Mouse (Mus musculus): ENCODE data around the gene Lrrc28. TPM values are rescaled to one million over a fixed set of nuclear protein-coding genes. Genes with fewer than 3 reads are reported as not detected.
"Not testable (repeated sequence)": the region's sequence is repeated elsewhere in the genome, so short reads cannot be mapped to it uniquely, and the experiment has no call there.

Gene Lrrc28
- total RNA-seq, 2 experiments from 2014 or later, result 38.4 to 43.5 TPM

- no peak for DNase-seq (ENCODE audit: extremely low spot score in 1 of 2, low spot score in 2 of 2)
- intact Hi-C loops (cut with DNase I), result no loop called here
Observed at GRCm38 (mm10) chr7:67558230-67558629, 86.8 kb downstream of the Lrrc28 start.

DNA sequence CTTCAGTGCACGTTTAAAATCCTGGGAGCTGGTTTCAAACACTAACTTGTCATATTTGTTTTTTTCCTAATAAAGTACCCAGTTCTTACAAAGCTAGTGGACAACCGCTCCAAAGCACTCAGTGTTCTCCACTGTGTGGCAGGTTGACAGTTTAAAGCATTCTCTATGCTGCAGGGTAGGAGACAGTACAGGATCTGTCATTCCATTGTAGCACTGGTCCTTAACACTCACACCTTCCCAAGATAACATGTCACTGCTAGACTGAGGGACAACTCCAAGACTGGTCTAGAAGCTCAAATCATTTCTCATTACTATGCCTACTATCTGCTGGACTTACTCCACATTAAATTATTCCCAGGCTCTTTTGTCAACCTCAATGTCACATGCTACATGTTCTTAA is 90.2 kb downstream of the Lrrc28 start:
- intact Hi-C loops (cut with DNase I), result no loop called here
- DNase-seq (ENCODE audit: extremely low spot score in 1 of 2, low spot score in 2 of 2), result no peak

DNA sequence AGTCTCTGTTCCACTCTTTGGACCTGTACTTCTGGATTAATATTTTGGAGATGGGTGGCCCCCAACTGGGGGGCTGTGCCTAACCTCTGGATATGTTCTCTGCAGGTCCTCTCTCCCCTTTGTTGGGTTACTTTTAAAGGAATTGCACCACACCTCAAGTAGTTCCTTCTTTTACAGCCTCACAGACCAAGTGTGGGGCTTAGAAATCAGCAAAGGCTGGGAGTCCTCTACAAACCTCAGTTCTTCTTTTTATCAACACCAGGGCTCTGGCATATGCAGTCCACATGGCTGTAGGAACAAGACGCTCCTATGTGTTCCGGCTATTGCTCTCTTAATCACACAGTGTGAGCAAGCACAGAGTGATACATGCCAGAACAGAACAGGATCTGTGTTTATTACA is 93.8 kb downstream of the Lrrc28 start:
- intact Hi-C loops (cut with DNase I), result no loop called here
- no peak for DNase-seq (ENCODE audit: extremely low spot score in 1 of 2, low spot score in 2 of 2)

DNA sequence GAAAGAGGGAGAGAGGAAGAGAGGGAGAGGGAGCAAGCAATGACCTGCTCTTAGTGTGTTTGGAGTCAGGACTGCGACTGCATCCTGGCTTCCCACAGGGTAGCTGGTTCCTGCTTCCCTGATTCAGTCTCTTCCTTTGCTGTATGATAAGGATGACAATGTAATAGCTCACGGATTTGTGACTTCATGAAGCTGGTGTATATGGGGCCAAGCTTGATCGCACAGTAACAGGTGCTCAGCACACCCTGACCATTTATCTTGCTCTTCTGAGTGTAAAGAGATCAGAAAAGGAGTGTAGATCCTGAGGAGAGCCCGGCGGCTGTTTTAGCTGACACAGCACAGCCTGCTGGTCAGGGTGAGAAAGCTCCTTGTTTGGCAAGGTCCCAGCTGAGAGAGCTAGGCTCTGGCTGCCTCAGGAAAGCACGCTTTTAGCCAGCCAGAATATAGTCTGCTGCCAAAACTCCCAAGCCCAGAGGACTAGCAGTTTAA is 96.0 kb downstream of the Lrrc28 start:
- DNase-seq (ENCODE audit: extremely low spot score in 1 of 2, low spot score in 2 of 2), result peak; percentile 89 to 90
- intact Hi-C loops (cut with DNase I), result loop anchor here (10.0 kb wide), 1 partner anchor 304 kb away; no protein-coding TSS in a partner anchor

GRCm38 (mm10) chr7:67548599-67549041 is 96.4 kb downstream of the Lrrc28 start:
- no peak for DNase-seq (ENCODE audit: extremely low spot score in 1 of 2, low spot score in 2 of 2)
- intact Hi-C loops (cut with DNase I), result loop anchor here (10.0 kb wide), 1 partner anchor 304 kb away; no protein-coding TSS in a partner anchor

- no peak for DNase-seq (ENCODE audit: extremely low spot score in 1 of 2, low spot score in 2 of 2)
- intact Hi-C loops (cut with DNase I), result loop anchor here (10.0 kb wide), 1 partner anchor 301 kb away; no protein-coding TSS in a partner anchor
Observed at GRCm38 (mm10) chr7:67546282-67546681, 98.8 kb downstream of the Lrrc28 start.

DNA sequence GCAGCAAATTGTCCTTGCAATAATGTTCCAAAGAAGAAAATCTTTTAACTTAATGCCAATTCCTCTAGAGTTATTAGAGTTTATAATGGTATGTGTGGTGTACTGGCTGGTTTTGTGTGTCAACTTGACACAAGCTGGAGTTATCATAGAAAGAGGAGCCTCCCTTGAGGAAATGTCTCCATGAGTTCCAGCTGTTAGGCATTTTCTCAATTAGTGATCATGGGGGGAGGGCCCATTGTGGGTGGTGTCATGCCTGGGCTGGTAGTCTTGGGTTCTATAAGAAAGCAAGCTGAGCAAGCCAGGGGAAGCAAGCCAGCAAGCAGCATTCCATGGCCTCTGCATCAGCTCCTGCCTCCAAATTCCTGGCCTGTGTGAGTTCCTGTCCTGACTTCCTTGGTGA is 100.5 kb downstream of the Lrrc28 start:
- intact Hi-C loops (cut with DNase I), result loop anchor here (10.0 kb wide), 1 partner anchor 300 kb away; no protein-coding TSS in a partner anchor
- DNase-seq (ENCODE audit: extremely low spot score in 1 of 2, low spot score in 2 of 2), result no peak

GRCm38 (mm10) chr7:67543641-67544040 is 101.4 kb downstream of the Lrrc28 start:
- intact Hi-C loops (cut with DNase I), result loop anchor here (10.0 kb wide), 1 partner anchor 299 kb away; no protein-coding TSS in a partner anchor
- DNase-seq (ENCODE audit: extremely low spot score in 1 of 2, low spot score in 2 of 2), result no peak

GRCm38 (mm10) chr7:67536588-67537372 is 108.3 kb downstream of the Lrrc28 start:
- no peak for DNase-seq (ENCODE audit: extremely low spot score in 1 of 2, low spot score in 2 of 2)
- intact Hi-C loops (cut with DNase I), result no loop called here

DNA sequence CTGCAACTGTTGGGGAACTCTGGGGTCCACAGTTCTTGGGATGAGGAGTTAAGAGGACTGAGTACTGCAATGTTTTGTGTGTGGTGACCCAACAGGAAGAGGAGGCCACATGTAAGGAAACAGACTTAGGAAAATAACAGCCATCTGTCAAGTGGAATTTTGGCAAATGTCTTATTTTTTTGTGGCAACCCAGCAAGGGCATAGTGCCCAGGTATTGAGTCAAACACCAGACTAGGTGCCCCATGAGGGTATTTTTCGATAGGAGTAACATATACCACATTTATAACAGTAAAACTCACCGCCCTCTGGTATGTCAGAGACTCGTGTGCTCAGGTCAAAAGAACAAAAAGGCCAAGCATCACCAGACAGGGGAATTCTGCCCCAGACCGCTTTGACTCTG is 109.1 kb downstream of the Lrrc28 start:
- DNase-seq (ENCODE audit: extremely low spot score in 1 of 2, low spot score in 2 of 2), result no peak
- intact Hi-C loops (cut with DNase I), result no loop called here

GRCm38 (mm10) chr7:67530981-67531380 is 114.1 kb downstream of the Lrrc28 start:
- intact Hi-C loops (cut with DNase I), result no loop called here
- DNase-seq (ENCODE audit: extremely low spot score in 1 of 2, low spot score in 2 of 2), result no peak

- no peak for DNase-seq (ENCODE audit: extremely low spot score in 1 of 2, low spot score in 2 of 2)
- intact Hi-C loops (cut with DNase I), result no loop called here
Observed at GRCm38 (mm10) chr7:67529381-67529780, 115.7 kb downstream of the Lrrc28 start.

GRCm38 (mm10) chr7:67528821-67529221 is 116.2 kb downstream of the Lrrc28 start:
- no peak for DNase-seq (ENCODE audit: extremely low spot score in 1 of 2, low spot score in 2 of 2)
- intact Hi-C loops (cut with DNase I), result no loop called here

- peak; percentile 72 to 75 for DNase-seq (ENCODE audit: extremely low spot score in 1 of 2, low spot score in 2 of 2)
- intact Hi-C loops (cut with DNase I), result no loop called here
Observed at GRCm38 (mm10) chr7:67528063-67528811, 116.8 kb downstream of the Lrrc28 start.

- no peak for DNase-seq (ENCODE audit: extremely low spot score in 1 of 2, low spot score in 2 of 2)
- intact Hi-C loops (cut with DNase I), result no loop called here
Observed at GRCm38 (mm10) chr7:67525886-67526580, 119.0 kb downstream of the Lrrc28 start.

GRCm38 (mm10) chr7:67524069-67524468 is 121.0 kb downstream of the Lrrc28 start:
- intact Hi-C loops (cut with DNase I), result loop anchor here (5.0 kb wide), 1 partner anchor 152 kb away; the partner anchor contains the start of gene Mef2a
- DNase-seq (ENCODE audit: extremely low spot score in 1 of 2, low spot score in 2 of 2), result not testable (repeated sequence)

- intact Hi-C loops (cut with DNase I), result loop anchor here (5.0 kb wide), 1 partner anchor 151 kb away; the partner anchor contains the start of gene Mef2a
Observed at GRCm38 (mm10) chr7:67523400-67523799, 121.7 kb downstream of the Lrrc28 start.

DNA sequence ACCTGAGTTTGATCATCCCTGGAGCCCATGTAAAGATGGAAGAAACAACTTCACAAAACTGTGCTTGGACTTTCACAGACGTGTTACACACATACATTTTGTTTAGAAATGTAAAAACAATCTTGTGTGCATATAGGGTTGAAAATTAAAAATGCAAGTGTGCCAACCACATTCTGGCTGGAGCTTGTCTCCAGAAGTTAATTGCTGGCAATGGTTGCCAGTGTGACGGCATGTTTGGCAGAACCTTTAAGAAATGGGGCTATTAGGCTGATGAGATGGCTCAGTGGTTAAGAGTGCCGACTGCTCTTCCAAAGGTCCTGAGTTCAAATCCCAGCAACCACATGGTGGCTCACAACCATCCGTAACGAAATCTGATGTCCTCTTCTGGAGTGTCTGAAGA is 123.3 kb downstream of the Lrrc28 start:
- intact Hi-C loops (cut with DNase I), result loop anchor here (5.0 kb wide), 1 partner anchor 149 kb away; the partner anchor contains the start of gene Mef2a
- DNase-seq (ENCODE audit: extremely low spot score in 1 of 2, low spot score in 2 of 2), result not testable (repeated sequence)

More at GRCm38 (mm10) chr7:67523400-67523799, 121.7 kb downstream of the Lrrc28 start:
- no peak for DNase-seq (ENCODE audit: extremely low spot score in 1 of 2, low spot score in 2 of 2)

DNA sequence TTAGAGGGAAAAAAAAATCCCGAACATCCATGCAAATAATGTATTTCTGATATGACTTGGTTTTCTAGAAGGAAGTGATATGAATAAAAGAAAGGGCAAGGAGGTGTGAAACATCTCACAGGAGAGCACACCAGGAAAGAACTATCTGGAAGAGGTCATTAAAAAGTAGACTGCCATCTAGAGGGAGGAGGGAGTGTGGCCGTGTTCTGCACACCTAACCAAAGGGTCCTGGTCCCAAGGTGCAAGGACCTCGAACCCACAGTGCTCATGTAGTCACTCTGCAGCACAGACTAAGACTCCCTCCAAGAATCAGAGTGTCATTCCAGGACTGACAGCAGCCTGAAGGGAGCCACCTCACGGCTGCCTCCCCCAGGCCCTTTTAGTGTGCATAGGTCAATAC is 124.1 kb downstream of the Lrrc28 start:
- DNase-seq (ENCODE audit: extremely low spot score in 1 of 2, low spot score in 2 of 2), result no peak
- intact Hi-C loops (cut with DNase I), result loop anchor here (5.0 kb wide), 1 partner anchor 149 kb away; the partner anchor contains the start of gene Mef2a

Data from left cerebral cortex, postnatal 10 days (tissue).